Mouse (Mus musculus) G1E (cell line): Measurements from ENCODE around the gene Polr3c. TPM values are rescaled to one million over a fixed set of nuclear protein-coding genes. Genes with fewer than 3 reads are reported as not detected.

Experiments
- ATAC-seq: 2 replicates; pipeline ENCODE4 v1.8.0; 2016; ENCODE audit warnings: mild to moderate bottlenecking; ENCODE audit not compliant: insufficient number of reproducible peaks, poor library complexity, low FRiP score, severe bottlenecking; ENCODE audit errors: extremely low read depth
- DNase-seq: peaks from one replicate; pipeline ENCODE4 v3.0.0; 2012; ENCODE audit warnings: low spot score
- H3K27me3 ChIP-seq: 2 replicates; pipeline ENCODE4 v1.6.1; 2012; ENCODE audit warnings: mild to moderate bottlenecking, low read length, inconsistent platforms; ENCODE audit not compliant: insufficient read depth
- H3K36me3 ChIP-seq: replicated peaks from 2 replicates; pipeline ENCODE3; 2012; ENCODE audit warnings: mild to moderate bottlenecking, inconsistent platforms
- H3K4me1 ChIP-seq: 2 replicates; pipeline ENCODE4 v1.6.1; 2012; ENCODE audit warnings: low read depth, low read length, inconsistent platforms, mixed read lengths; ENCODE audit not compliant: insufficient read depth
- H3K4me3 ChIP-seq: 2 replicates; pipeline ENCODE4 v1.5.1; 2012; ENCODE audit warnings: low read depth, mild to moderate bottlenecking, inconsistent platforms, low read length, moderate library complexity, mixed read lengths
- H3K9me3 ChIP-seq: replicated peaks from 2 replicates; pipeline ENCODE4 v1.6.1; 2012; ENCODE audit warnings: inconsistent platforms
- CTCF ChIP-seq: IDR thresholded peaks from 2 replicates; pipeline ENCODE4 v1.5.1; 2012; ENCODE audit warnings: low read depth, low read length, inconsistent platforms, mixed read lengths
- GATA1 ChIP-seq: IDR thresholded peaks from 2 replicates; pipeline ENCODE4 v1.6.1; 2012; ENCODE audit warnings: borderline replicate concordance, low read length, inconsistent platforms, mixed read lengths
- GATA2 ChIP-seq: IDR thresholded peaks from 2 replicates; pipeline ENCODE4 v1.6.1; 2012; ENCODE audit warnings: low read depth, low read length, inconsistent platforms, borderline replicate concordance
- POLR2AphosphoS5 ChIP-seq: IDR thresholded peaks from 2 replicates; pipeline ENCODE4 v1.6.1; 2012; ENCODE audit warnings: low read depth, low read length, inconsistent platforms; ENCODE audit not compliant: insufficient replicate concordance
- TAL1 ChIP-seq: conservative IDR thresholded peaks from 2 replicates; pipeline ENCODE4 v1.6.1; 2012; ENCODE audit warnings: low read depth, low read length, inconsistent platforms, mixed read lengths
- polyA plus RNA-seq: library from polyadenylated mRNA; stranded (reverse); fragments of >175 nt; gene quantifications from 2 replicates; pipeline ENCODE4 v1.2.3, GENCODE M21; 2012
- total RNA-seq, 2 experiments: library from RNA; stranded (forward) in 1 of 2; stranded (reverse) in 1 of 2; fragments of 200-1000 nt in 1 of 2; fragments of >200 nt in 1 of 2; fragmentation: Nextera tagmentation in 1 of 2; gene quantifications; 2 replicates each; pipeline ENCODE4 v1.2.3; 2014 to 2017

Polr3c gene
- total and polyA plus RNA-seq, 3 experiments: 8.9 to 79.4 (median 27.9) TPM

- ATAC-seq (no peak), DNase-seq (no peak)
- Histone ChIP-seq H3K4me1 (0 out of 2 replicates have a peak, but pooled peaks cover 3% of the 10 kb centered on the region), H3K36me3 (peaks cover 91% of the 10 kb centered on the region), H3K9me3 (no peaks in the 10 kb centered on the region), H3K4me3 (no peak overlapping the region), H3K27me3 (no peaks in the 10 kb centered on the region)
- TF ChIP-seq POLR2AphosphoS5 (no peak), GATA1 (no peak), TAL1 (no peak), GATA2 (no peak), CTCF (no peak)
Observed at GRCm38 (mm10) chr3:96715854-96716253, 11.6 kb downstream of the Polr3c start.

DNA sequence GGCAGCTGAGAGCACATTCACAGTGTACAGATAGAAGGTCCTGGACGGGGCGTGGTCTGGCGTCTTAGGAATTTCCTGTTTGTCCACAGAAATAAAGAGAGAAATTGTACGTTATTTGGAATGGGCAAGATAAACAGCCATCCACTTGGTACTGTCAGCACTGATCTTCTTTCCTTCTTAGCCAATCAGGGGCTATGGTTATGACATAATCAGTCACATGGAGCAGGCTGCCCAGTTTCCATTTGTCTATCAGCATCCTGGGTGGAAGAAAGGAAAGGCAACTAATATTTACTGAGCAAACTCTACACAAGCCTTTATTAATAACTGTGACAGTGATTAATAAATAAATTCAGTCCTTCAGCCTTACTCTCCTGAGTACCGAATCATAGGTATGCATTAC is 13.1 kb downstream of the Polr3c start:
- H3K27me3 ChIP-seq: no peaks in the 10 kb centered on the region
- H3K9me3 ChIP-seq: no peaks in the 10 kb centered on the region
- TF ChIP-seq GATA2 (no peak), GATA1 (no peak), TAL1 (no peak), CTCF (no peak), POLR2AphosphoS5 (no peak)
- no peak overlapping the region for H3K4me3 ChIP-seq
- DNase-seq (no peak), ATAC-seq (no peak)
- peaks cover 90% of the 10 kb centered on the region for H3K36me3 ChIP-seq
- H3K4me1 ChIP-seq: 0 out of 2 replicates have a peak, but pooled peaks cover 2% of the 10 kb centered on the region

DNA sequence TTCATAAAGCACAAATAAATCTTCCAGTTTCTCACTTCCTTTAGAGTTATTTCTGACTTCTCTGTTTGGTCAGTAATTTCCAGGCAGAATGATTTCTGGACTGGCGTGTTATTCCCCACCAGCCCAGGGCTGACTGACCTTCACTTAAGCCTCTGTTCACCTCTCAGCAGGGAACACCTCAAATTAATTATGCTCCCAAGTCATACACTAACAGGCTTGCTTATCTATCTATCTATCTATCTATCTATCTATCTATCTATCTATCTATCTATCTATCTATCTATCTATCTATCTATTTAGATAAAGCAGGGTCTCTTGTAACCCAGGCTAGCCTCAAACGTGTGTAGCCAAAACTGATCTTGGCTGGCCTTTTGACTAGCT is 18.8 kb downstream of the Polr3c start:
- DNase-seq (no peak), ATAC-seq (no peak)
- Histone ChIP-seq H3K4me3 (no peak overlapping the region; the same call in 1 of the 2 replicates), H3K9me3 (no peaks in the 10 kb centered on the region), H3K27me3 (peaks cover 15% of the 10 kb centered on the region; the same call in 1 of the 2 replicates), H3K36me3 (peaks cover 63% of the 10 kb centered on the region), H3K4me1 (peaks cover 7% of the 10 kb centered on the region)
- no peak for TF ChIP-seq TAL1
- TF ChIP-seq CTCF: no peak
- no peak for TF ChIP-seq POLR2AphosphoS5

DNA sequence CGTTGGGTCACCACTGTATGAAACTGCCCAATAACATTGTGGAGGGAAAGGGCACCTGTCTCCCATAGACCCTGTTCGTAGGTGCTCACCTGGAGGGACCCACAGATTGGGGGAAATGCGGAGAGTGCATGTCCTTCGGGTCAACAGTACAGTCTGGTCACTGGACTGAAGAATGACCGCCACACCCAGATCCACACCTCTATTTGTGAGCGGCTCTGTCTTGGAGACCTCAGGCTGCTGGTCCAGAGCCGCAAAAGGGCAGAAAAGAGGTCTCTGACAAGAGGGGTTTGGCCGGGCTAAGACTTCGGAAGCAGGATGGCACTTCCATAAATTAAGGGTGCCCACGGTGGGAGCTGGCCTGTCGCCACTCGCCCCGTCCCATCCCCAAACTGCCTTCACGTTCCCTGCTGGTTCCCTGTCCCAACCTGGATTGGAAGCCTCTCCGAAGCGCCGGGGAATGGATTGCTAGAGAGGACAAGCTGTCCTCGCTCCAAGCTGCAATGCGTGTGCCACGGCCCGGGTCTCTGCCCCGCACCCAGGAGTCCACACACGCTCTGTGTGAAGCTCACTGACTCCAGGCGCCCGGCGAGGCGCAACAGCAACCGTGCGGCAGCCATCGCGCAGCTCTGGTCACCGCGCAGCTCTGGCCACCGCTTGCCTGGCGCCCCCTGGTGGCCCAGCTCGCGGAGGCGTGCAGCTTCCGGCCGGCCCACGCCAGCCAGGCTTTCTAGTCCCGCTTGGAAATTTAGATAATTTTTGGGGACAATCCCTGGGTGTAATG is 19.3 kb downstream of the Polr3c start, which contains the start of gene Nudt17:
Gene Nudt17, minus strand, starts transcription at position 660 of the 781 bp plus-strand sequence.
- peak within 1 kb of the TSS; percentile 70 for H3K4me3 ChIP-seq
- H3K9me3 ChIP-seq: no peaks in the 10 kb centered on the region
- peaks cover 63% of the 10 kb centered on the region for H3K36me3 ChIP-seq
- ATAC-seq (0 out of 2 replicates have a peak, but pooled peaks have one; percentile 22), DNase-seq (peak; percentile 44)
- H3K4me1 ChIP-seq: peaks cover 7% of the 10 kb centered on the region
- peaks cover 15% of the 10 kb centered on the region; the same call in 1 of the 2 replicates for H3K27me3 ChIP-seq
- TF ChIP-seq CTCF: peak; percentile 65; the same call in 1 of the 2 replicates
- TF ChIP-seq GATA2: no peak
- no peak for TF ChIP-seq TAL1

DNA sequence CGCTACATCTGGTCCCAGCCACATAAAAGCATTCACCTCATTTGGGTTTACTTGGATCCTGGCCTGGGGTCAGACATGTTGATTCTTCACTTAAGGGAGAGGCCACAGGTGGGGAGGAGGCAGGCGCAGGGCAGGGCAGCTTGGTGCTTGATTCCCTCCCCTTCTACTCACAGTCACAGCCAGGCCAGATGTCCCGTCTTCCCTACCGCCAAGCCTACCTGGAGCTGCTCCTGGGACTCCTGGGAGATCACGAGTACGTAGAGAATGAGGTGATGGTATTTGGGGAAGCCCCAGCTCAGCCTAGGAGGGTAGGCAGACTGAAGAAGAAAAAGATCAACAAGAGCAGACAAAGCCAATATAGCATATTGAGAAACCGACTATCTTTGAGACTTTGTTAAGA is 20.4 kb downstream of the Polr3c start:
- no peaks in the 10 kb centered on the region for H3K9me3 ChIP-seq
- ATAC-seq: no peak
- TF ChIP-seq CTCF (no peak), TAL1 (no peak), GATA2 (no peak), POLR2AphosphoS5 (no peak), GATA1 (no peak)
- H3K27me3 ChIP-seq: peaks cover 15% of the 10 kb centered on the region; the same call in 1 of the 2 replicates
- H3K4me3 ChIP-seq: no peak overlapping the region
- peaks cover 60% of the 10 kb centered on the region for H3K36me3 ChIP-seq
- peaks cover 7% of the 10 kb centered on the region for H3K4me1 ChIP-seq
- DNase-seq: no peak

- TF ChIP-seq GATA1: no peak
- TF ChIP-seq GATA2: no peak
- TF ChIP-seq POLR2AphosphoS5: no peak
- no peak for TF ChIP-seq TAL1
- TF ChIP-seq CTCF: no peak
- Histone ChIP-seq H3K4me1 (peaks cover 7% of the 10 kb centered on the region), H3K36me3 (peaks cover 60% of the 10 kb centered on the region), H3K9me3 (no peaks in the 10 kb centered on the region), H3K27me3 (peaks cover 15% of the 10 kb centered on the region; the same call in 1 of the 2 replicates), H3K4me3 (no peak overlapping the region)
- no peak for ATAC-seq
- no peak for DNase-seq
Observed at GRCm38 (mm10) chr3:96706217-96706616, 21.2 kb downstream of the Polr3c start.

DNA sequence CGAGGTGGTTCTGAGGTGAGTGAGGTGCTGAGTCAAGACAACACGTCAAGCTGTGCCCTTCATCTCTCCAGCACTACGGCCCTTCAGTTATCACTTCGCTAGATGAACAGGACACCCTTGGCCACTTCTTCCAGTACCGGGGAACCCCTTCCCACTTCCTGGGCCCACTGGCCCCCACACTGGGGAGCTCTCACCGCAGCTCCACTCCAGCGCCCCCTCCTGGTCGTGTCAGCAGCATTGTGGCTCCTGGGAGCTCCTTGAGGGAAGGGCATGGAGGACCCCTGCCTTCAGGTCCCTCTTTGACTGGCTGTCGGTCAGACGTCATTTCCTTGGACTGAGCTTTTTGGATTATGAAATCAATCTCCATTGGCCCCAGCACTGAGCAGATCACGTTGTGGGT is 22.6 kb downstream of the Polr3c start:
- H3K4me3 ChIP-seq: no peak overlapping the region
- H3K36me3 ChIP-seq: peaks cover 54% of the 10 kb centered on the region
- DNase-seq: no peak
- ATAC-seq: no peak
- H3K9me3 ChIP-seq: no peaks in the 10 kb centered on the region
- peaks cover 7% of the 10 kb centered on the region for H3K4me1 ChIP-seq
- H3K27me3 ChIP-seq: peaks cover 15% of the 10 kb centered on the region; the same call in 1 of the 2 replicates
- TF ChIP-seq CTCF (no peak), POLR2AphosphoS5 (no peak), TAL1 (no peak), GATA2 (no peak), GATA1 (no peak)
